Mouse (Mus musculus) hindbrain, embryonic 14.5 days (tissue): ENCODE measurements around the gene Ltbp3. TPM values are rescaled to one million over a fixed set of nuclear protein-coding genes. Genes with fewer than 3 reads are reported as not detected.

Experiments used
- ATAC-seq: fragments of 200-750 bp; cut with Nextera tagmentation; 2 replicates; pipeline ENCODE4 v1.8.0; 2017; ENCODE audit warnings: moderate number of reproducible peaks, mild to moderate bottlenecking, moderate TSS enrichment, moderate library complexity; ENCODE audit not compliant: low FRiP score
- DNase-seq: peaks from one replicate; pipeline ENCODE4 v3.0.0-alpha.2; 2015; ENCODE audit warnings: low spot score
- H3K27ac ChIP-seq: fragments of 300-500 bp; sonication (generic); 2 replicates; pipeline ENCODE4 v1.5.1; 2014; ENCODE audit warnings: mild to moderate bottlenecking, moderate library complexity
- H3K27me3 ChIP-seq: fragments of 300-500 bp; sonication (generic); 2 replicates; pipeline ENCODE4 v1.6.1; 2014; ENCODE audit warnings: mild to moderate bottlenecking, low read length, mixed read lengths; ENCODE audit not compliant: control insufficient read depth, insufficient read depth
- H3K36me3 ChIP-seq: fragments of 300-500 bp; sonication (generic); replicated peaks from 2 replicates; pipeline ENCODE4 v1.6.1; 2014; ENCODE audit not compliant: control insufficient read depth, insufficient read depth
- H3K4me1 ChIP-seq: fragments of 300-500 bp; sonication (generic); replicated peaks from 2 replicates; pipeline ENCODE4 v1.6.1; 2014; ENCODE audit warnings: antibody characterized with exemption, low read length, mixed read lengths; ENCODE audit not compliant: control insufficient read depth, insufficient read depth
- H3K4me2 ChIP-seq: fragments of 300-500 bp; sonication (generic); replicated peaks from 2 replicates; pipeline ENCODE4 v1.6.1; 2014; ENCODE audit warnings: mild to moderate bottlenecking, moderate library complexity
- H3K4me3 ChIP-seq: fragments of 300-500 bp; sonication (generic); replicated peaks from 2 replicates; pipeline ENCODE4 v1.5.1; 2014; ENCODE audit warnings: mild to moderate bottlenecking, low read length
- H3K9ac ChIP-seq: fragments of 300-500 bp; sonication (generic); 2 replicates; pipeline ENCODE4 v1.6.1; 2014
- H3K9me3 ChIP-seq: fragments of 300-500 bp; sonication (generic); 2 replicates; pipeline ENCODE4 v1.6.1; 2016; ENCODE audit warnings: low read length; ENCODE audit not compliant: control insufficient read depth
- WGBS: fragments of 180-500 bp; shearing (Covaris S2); extraction: QIAGEN DNeasy Blood & Tissue Kit; methylation state at CpG from one replicate; pipeline ENCODE4 v1.1.7; 2014; 5-methylcytosine and 5-hydroxymethylcytosine counted together
- polyA plus RNA-seq: library from polyadenylated mRNA; unstranded; fragments of >200 nt; fragmentation: Nextera tagmentation; extraction: Ambion mirVana; gene quantifications from 2 replicates; pipeline ENCODE4 v1.2.1, GENCODE M21; 2014

Gene Ltbp3
- polyA plus RNA-seq, 1 experiment from 2014 or later: 15.8 TPM

DNA sequence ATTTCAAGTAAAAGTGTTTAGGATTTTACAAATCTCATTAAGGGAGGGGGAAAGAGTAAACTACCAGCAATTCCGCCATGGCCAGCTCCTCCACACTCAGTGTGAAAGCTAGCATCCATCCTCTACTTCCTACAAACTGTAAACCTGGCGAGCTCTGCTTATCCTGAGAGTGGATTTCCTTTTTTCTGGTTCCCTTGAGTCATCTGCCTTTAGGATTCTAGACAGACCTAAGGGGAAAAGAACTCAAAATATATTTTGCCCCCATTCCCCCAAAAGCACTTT is 59.6 kb downstream of the Ltbp3 start:
- Histone ChIP-seq H3K4me3 (peak overlapping the region; percentile 95), H3K27me3 (no peaks in the 10 kb centered on the region), H3K27ac (peak overlapping the region; percentile 100), H3K9ac (peak overlapping the region; percentile 98), H3K36me3 (peaks cover 34% of the 10 kb centered on the region), H3K4me1 (peaks cover 35% of the 10 kb centered on the region), H3K9me3 (no peaks in the 10 kb centered on the region), H3K4me2 (peak overlapping the region; percentile 66)
- DNase-seq (no peak), ATAC-seq (no peak)
- WGBS: 0% methylated on average over 2 of the region's 2 CpGs

DNA sequence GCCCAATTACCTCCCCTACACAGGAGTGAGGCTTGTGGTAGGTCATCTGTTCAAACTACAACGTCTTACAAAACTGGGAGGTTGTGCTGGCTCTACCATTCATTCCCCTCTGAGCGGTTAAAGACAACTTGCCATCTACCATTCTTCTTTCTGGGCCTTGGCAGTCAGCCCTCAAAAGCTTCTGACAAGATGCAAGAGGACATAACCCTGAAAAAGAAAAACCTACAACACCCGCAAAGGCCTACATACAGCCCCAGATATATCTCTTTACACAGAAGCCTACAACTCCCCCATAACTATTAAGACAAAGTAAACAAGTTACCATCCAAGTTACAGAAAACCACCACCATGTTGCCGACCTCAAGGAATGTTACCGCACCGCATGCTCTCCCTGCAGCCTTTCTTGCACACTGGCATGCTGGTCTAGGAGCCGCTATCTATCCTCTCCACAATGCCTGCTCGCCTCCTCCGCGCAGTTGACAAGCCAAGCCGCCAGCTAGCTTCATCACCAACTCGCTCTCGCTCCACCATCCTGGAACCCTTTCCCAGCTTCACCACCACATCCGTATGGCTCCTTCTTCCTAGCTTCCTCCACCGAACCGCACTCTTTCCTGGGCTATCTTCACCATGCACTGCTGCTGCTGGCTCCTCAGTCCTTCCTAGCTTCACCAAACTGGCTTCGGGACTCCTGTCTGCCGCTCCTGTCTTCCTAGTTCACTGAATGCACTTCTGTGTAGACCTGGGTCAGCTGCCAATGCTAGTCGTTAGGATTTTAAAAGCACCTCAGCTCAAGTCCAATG is 60.1 kb downstream of the Ltbp3 start:
- peak overlapping the region; percentile 95 for H3K4me3 ChIP-seq
- ATAC-seq (no peak), DNase-seq (peak; percentile 58)
- H3K27me3 ChIP-seq: no peaks in the 10 kb centered on the region
- peaks cover 32% of the 10 kb centered on the region for H3K4me1 ChIP-seq
- peak overlapping the region; percentile 100 for H3K27ac ChIP-seq
- under 1% methylated on average over 19 of the region's 19 CpGs for WGBS
- H3K9me3 ChIP-seq: no peaks in the 10 kb centered on the region
- peaks cover 28% of the 10 kb centered on the region for H3K36me3 ChIP-seq
- H3K9ac ChIP-seq: peak overlapping the region; percentile 98
- peak overlapping the region; percentile 66 for H3K4me2 ChIP-seq

DNA sequence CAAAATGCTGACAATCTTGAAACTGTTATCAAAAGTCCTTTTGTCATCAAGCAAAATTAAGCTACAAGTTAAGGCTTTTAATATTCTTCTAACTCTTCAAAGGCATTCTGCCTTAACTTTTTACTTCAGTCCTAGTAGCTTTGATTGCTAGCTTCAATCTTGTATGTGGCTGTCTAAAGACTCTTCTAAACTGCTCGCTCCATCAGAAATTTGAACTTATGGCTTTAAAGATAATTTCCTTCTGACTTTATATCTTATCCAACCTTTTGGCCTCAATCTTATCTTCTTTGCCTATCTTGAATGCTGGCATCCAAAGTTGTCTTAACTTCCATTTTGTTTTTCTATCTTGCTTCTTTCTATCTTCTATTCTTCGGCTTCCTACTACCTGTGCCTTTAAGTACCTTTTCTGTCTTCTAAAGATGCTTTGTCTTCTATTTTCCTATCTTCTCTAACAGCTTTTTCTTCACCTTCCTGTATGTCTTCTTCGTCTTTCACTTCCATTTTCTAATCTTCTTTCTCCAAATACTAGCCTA is 60.8 kb downstream of the Ltbp3 start:
- 7% methylated on average over 3 of the region's 3 CpGs for WGBS
- Histone ChIP-seq H3K36me3 (peaks cover 22% of the 10 kb centered on the region), H3K9ac (peak overlapping the region; percentile 98), H3K27ac (peak overlapping the region; percentile 100), H3K4me3 (peak overlapping the region; percentile 95), H3K4me2 (peak overlapping the region; percentile 66), H3K27me3 (no peaks in the 10 kb centered on the region), H3K9me3 (no peaks in the 10 kb centered on the region), H3K4me1 (peaks cover 32% of the 10 kb centered on the region)
- ATAC-seq: no peak
- DNase-seq: peak; percentile 46

DNA sequence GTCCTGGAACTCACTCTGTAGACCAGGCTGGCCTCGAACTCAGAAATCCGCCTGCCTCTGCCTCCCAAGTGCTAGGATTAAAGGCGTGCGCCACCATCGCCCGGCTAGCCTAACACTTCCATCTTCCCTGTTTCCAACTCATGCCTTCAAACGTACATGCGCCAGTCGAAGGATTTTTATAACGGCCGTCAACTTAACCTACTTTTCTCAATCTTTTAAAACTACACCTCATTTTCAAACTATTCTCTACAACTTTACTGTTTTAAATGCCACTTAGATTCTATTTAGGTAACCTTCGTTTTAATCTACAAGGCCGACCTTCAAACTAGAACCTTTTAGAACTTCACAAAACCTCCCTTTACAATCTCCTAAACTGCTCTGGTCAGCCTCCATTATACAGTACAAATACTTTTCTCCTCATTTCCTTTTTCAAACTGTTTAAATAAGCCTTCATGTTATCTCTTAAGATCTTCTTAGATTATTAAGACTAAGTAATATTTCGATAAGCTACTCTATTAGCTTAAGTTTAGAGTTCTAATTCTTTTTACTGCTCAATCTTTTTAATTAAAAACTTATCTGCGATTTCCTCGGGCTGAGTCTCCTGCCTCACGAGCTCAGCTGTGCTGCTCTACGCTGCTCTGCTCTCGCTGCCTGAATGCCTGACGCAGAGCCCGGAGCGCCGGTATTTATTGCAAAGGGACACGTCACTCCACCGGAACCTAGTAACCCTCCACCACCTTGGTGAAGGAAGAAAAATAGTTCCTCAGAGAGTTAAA is 61.5 kb downstream of the Ltbp3 start:
- Histone ChIP-seq H3K4me2 (peak overlapping the region; percentile 66), H3K9me3 (no peaks in the 10 kb centered on the region), H3K9ac (peak overlapping the region; percentile 99), H3K4me1 (peaks cover 33% of the 10 kb centered on the region), H3K27ac (peak overlapping the region; percentile 100), H3K36me3 (peaks cover 15% of the 10 kb centered on the region), H3K4me3 (peak overlapping the region; percentile 95), H3K27me3 (no peaks in the 10 kb centered on the region)
- DNase-seq: peak; percentile 100
- WGBS: under 1% methylated on average over 25 of the region's 25 CpGs
- peak; percentile 46; the same call in 1 of the 2 replicates for ATAC-seq

DNA sequence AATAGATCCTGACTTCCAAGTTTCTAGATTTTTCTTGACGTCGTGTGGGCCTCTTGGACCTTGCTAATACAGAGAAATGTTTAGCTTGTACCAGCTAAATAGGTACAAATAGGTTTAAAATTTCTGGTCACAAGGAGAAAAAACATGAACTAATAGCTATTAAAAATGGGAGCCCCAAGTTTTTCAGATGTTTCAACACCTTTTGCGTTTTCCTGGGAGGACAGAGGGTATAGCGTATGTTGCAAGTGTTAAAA is 62.0 kb downstream of the Ltbp3 start:
- 0% methylated on average over 4 of the region's 4 CpGs for WGBS

DNA sequence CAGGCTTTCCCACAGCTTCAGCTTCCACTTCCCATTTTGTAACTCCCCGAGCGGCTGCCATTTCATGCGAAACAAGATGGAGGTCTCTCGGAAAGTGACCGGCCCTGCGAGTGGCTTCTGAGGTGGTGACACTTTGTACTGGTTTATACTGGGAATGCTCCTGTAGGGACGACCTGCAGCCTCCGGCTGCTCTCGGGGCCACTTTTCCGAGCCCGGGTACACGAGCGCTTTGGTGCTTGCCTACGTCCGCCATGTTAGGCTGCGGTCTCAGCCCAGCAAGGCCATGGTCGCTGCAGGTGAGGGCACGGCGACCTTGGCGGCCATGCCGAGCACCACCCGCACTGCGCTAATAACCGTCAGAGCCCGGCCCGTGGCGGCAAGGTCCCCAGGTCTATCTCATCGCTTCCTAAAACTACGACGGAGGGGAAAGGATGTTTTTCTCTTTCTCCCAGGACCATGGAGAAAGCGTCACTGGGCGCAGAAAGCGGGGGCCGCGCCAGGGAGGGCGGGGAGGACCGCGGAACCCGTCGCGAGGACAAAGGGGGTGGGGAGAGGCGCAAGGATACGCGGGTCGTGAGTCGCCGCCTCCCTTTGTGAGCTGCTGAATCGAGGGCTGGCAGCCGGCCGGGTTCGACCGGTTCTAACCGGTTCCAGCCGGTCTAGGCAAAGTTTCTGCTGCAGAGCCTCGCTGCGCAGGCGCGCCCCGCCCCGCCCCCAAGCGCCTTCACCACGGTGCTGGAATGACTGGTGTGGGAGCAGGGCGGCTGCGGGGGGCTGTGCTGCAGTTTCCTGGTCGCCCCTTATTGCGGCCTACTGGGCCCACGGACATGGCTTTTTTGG is 62.6 kb downstream of the Ltbp3 start:
- Histone ChIP-seq H3K9ac (peak overlapping the region; percentile 99), H3K36me3 (peaks cover 5% of the 10 kb centered on the region), H3K4me1 (peaks cover 33% of the 10 kb centered on the region), H3K27me3 (no peaks in the 10 kb centered on the region), H3K4me2 (peak overlapping the region; percentile 66), H3K27ac (peak overlapping the region; percentile 100), H3K4me3 (peak overlapping the region; percentile 95), H3K9me3 (no peaks in the 10 kb centered on the region)
- WGBS: under 1% methylated on average over 67 of the region's 67 CpGs
- DNase-seq: peak; percentile 100
- ATAC-seq: peak; percentile 96

More for the DNA sequence above, 62.0 kb downstream of the Ltbp3 start:
- Histone ChIP-seq H3K4me1 (peaks cover 33% of the 10 kb centered on the region), H3K4me3 (peak overlapping the region; percentile 95), H3K9me3 (no peaks in the 10 kb centered on the region), H3K9ac (peak overlapping the region; percentile 99), H3K27me3 (no peaks in the 10 kb centered on the region), H3K36me3 (peaks cover 9% of the 10 kb centered on the region), H3K27ac (peak overlapping the region; percentile 100), H3K4me2 (peak overlapping the region; percentile 66)
- DNase-seq (no peak), ATAC-seq (no peak)

DNA sequence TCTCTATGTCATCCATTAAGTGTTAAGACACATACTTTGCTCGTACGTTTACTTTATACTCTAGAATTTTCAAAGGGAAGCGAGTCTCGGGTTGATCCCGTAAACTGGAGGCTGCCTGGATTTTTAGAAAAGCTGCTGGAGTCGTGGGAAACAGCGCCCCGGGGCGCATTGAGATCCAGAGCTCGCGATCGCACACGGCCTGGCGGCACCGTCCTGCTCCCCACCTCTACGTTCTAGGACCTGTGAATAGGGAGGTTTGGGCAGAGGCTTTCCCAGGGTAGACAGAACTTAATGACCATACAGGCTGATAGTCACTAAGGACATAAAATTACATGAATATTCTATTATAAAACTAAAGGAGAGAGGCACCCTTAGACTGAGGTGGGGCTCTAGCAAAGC is 63.2 kb downstream of the Ltbp3 start:
- Histone ChIP-seq H3K9me3 (no peaks in the 10 kb centered on the region), H3K4me2 (peak overlapping the region; percentile 66), H3K4me1 (peaks cover 33% of the 10 kb centered on the region), H3K9ac (peak overlapping the region; percentile 99), H3K27me3 (no peaks in the 10 kb centered on the region), H3K36me3 (no peaks in the 10 kb centered on the region), H3K27ac (peak overlapping the region; percentile 100), H3K4me3 (peak overlapping the region; percentile 95)
- ATAC-seq (0 out of 2 replicates have a peak, but pooled peaks have one; percentile 1), DNase-seq (no peak)
- WGBS: under 1% methylated on average over 16 of the region's 16 CpGs

DNA sequence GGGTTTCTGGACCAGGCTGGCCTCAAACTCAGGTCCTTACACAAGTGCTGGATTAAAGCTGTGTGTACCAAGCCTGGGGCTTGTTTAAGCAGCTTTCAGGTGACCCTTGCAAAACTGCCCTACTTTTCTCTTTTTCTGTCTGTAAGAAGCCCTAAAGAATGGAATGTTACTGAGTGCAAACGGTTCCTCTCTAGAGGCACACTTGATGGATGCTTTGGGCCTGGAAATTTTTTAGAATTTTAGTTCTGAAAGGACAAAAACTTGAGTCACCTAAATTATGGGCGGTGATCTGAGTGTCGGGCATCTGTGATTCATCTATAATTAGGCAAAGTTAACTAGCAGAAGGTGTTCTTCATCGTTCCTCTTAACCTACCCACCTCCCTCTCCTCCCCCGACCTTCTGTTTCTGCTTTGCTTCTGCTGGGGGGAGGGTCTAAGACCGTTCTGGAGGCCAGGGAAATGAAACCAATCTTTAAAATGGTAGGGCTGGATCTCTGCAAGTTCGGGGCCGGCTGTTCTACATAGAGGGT is 63.7 kb downstream of the Ltbp3 start:
- Histone ChIP-seq H3K4me2 (peak overlapping the region; percentile 66), H3K4me3 (peak overlapping the region; percentile 95; the same call in 1 of the 2 replicates), H3K36me3 (no peaks in the 10 kb centered on the region), H3K4me1 (peaks cover 33% of the 10 kb centered on the region), H3K9me3 (no peaks in the 10 kb centered on the region), H3K27ac (peak overlapping the region; percentile 100), H3K27me3 (no peaks in the 10 kb centered on the region), H3K9ac (peak overlapping the region; percentile 99)
- DNase-seq (no peak), ATAC-seq (no peak)
- WGBS: 38% methylated on average over 8 of the region's 8 CpGs
